Mouse (Mus musculus) heart, adult 2 months (tissue): Measurements from ENCODE around the gene Dgkq.

Experiments used
- CTCF ChIP-seq: fragments of 200-600 bp; IDR thresholded peaks from 2 replicates; pipeline ENCODE4 v1.8.1; 2022; ENCODE audit warnings: antibody characterized with exemption, mild to moderate bottlenecking, moderate library complexity
- EP300 ChIP-seq: fragments of 200-500 bp; IDR thresholded peaks from 2 replicates; pipeline ENCODE4 v1.6.1; 2011; ENCODE audit warnings: low read depth, low read length, control low read depth; ENCODE audit not compliant: insufficient read depth
- POLR2A ChIP-seq: fragments of 200-500 bp; IDR thresholded peaks from 2 replicates; pipeline ENCODE4 v1.6.1; 2011; ENCODE audit warnings: mild to moderate bottlenecking, low read depth, low read length, control low read depth; ENCODE audit not compliant: insufficient read depth

DNA sequence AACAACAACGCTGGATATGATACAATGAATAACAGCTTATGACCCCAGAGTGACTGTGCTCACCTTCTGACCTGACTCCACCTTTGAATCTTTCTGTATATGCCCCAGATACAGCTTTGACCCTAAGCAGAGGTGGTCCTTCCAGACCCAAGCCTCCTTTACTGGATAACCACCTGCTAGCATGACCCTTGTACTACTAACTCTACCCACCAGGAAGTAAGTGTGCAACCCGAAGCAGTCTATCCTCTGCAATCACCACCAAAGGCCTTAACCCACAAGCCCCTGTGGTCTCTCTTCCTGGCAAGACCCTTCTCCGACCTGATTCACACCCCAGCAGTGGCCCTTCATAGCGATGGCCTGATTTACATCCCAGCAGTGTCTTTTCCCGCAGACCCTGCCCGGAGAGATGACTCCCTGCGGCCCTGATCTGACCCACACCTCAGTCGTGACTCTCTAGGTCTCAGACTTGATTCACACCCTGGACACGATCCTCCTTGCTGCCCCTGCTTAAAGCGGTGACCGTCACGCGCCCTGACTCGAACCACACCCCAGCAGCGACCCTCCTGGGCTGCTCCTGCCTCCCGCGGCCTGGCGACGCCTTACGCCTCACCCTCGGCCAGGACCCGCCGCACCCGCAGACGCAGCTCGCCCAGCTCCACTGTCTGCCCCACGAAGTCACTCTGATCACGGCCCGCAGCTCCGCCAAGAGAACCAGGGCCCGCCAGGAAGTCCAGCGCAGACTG is 40.4 kb downstream of the Dgkq start:
- TF ChIP-seq CTCF (no peak), EP300 (no peak), POLR2A (no peak)
